Mouse (Mus musculus) lung, embryonic 14.5 days (tissue): ENCODE measurements around the gene Cd6. TPM values are rescaled to one million over a fixed set of nuclear protein-coding genes. Genes with fewer than 3 reads are reported as not detected.

ENCODE experiments used
- ATAC-seq: fragments of 200-750 bp; cut with Nextera tagmentation; 2 replicates; pipeline ENCODE4 v1.8.0; 2017; ENCODE audit warnings: mild to moderate bottlenecking, moderate TSS enrichment, moderate library complexity; ENCODE audit not compliant: insufficient read depth
- DNase-seq: peaks from one replicate; pipeline ENCODE4 v3.0.0-alpha.2; 2015
- H3K27ac ChIP-seq: fragments of 300-500 bp; sonication (generic); 2 replicates; pipeline ENCODE4 v1.5.1; 2014; ENCODE audit warnings: low read depth, mild to moderate bottlenecking, moderate library complexity
- H3K27me3 ChIP-seq: fragments of 300-500 bp; sonication (generic); 2 replicates; pipeline ENCODE4 v1.6.1; 2014; ENCODE audit warnings: low read length, control low read depth; ENCODE audit not compliant: insufficient read depth
- H3K36me3 ChIP-seq: fragments of 300-500 bp; sonication (generic); 2 replicates; pipeline ENCODE4 v1.6.1; 2014; ENCODE audit warnings: control low read depth; ENCODE audit not compliant: insufficient read depth
- H3K4me1 ChIP-seq: fragments of 300-500 bp; sonication (generic); 2 replicates; pipeline ENCODE4 v1.6.1; 2014; ENCODE audit warnings: antibody characterized with exemption, control low read depth; ENCODE audit not compliant: insufficient read depth
- H3K4me2 ChIP-seq: fragments of 300-500 bp; sonication (generic); 2 replicates; pipeline ENCODE4 v1.6.1; 2014; ENCODE audit warnings: mild to moderate bottlenecking
- H3K4me3 ChIP-seq: fragments of 300-500 bp; sonication (generic); 2 replicates; pipeline ENCODE4 v1.5.1; 2014; ENCODE audit warnings: low read depth, low read length
- H3K9ac ChIP-seq: fragments of 300-500 bp; sonication (generic); 2 replicates; pipeline ENCODE4 v1.6.1; 2014
- H3K9me3 ChIP-seq: fragments of 300-500 bp; sonication (generic); 2 replicates; pipeline ENCODE4 v1.6.1; 2016; ENCODE audit warnings: low read depth, low read length, control low read depth
- CTCF ChIP-seq: IDR thresholded peaks from 2 replicates; pipeline ENCODE4 v1.5.1; 2016; ENCODE audit warnings: antibody characterized with exemption, low read depth
- WGBS: fragments of 180-500 bp; shearing (Covaris S2); extraction: QIAGEN DNeasy Blood & Tissue Kit; methylation state at CpG from one replicate; pipeline ENCODE4 v1.1.7; 2014; 5-methylcytosine and 5-hydroxymethylcytosine counted together
- polyA plus RNA-seq: library from polyadenylated mRNA; unstranded; fragments of >200 nt; fragmentation: Nextera tagmentation; extraction: Ambion mirVana; gene quantifications from 2 replicates; pipeline ENCODE4 v1.2.1, GENCODE M21; 2014

Cd6 gene
- polyA plus RNA-seq, 1 experiment from 2014 or later = 0.17 TPM

GRCm38 (mm10) chr19:10833611-10834010 lies 3.8 kb upstream of the Cd6 start:
- Histone ChIP-seq H3K27ac (no peak overlapping the region), H3K4me2 (no peak overlapping the region), H3K4me3 (no peak overlapping the region), H3K4me1 (no peaks in the 10 kb centered on the region), H3K9ac (no peak overlapping the region), H3K27me3 (no peaks in the 10 kb centered on the region; the same call in 1 of the 2 replicates), H3K36me3 (no peaks in the 10 kb centered on the region), H3K9me3 (no peaks in the 10 kb centered on the region)
- WGBS = 67% methylated on average over 3 of the region's 3 CpGs
- no peak for ATAC-seq
- TF ChIP-seq CTCF = no peak
- DNase-seq = no peak

DNA sequence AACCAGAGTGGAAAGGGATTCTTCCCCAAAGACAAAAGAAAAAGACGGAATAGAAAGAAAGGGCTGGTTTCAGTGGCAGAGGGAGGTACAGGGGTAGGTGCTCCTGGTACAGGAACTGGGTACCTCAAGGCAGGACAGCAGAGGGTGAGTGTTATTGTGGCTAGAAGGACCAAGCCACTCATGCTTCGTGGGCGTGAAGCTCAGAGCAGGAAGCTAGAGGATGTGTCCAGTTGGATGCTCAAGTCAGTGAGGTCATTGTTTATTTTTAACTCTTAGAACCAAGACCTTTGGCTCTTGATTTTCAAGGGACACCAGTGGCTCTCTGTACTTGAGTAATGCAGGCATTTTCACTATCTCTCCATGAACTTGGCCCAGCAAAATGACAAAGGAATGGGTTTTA lies 2.2 kb upstream of the Cd6 start:
- no peak for DNase-seq
- no peak for TF ChIP-seq CTCF
- H3K4me2 ChIP-seq = no peak overlapping the region

GRCm38 (mm10) chr19:10831424-10831823 lies 1.6 kb upstream of the Cd6 start:
- no peak overlapping the region for H3K4me2 ChIP-seq
- ATAC-seq (no peak; the same call in 1 of the 2 replicates), DNase-seq (peak; percentile 79)
- no peaks in the 10 kb centered on the region for H3K36me3 ChIP-seq
- no peaks in the 10 kb centered on the region for H3K9me3 ChIP-seq
- peak; percentile 69 for TF ChIP-seq CTCF
- no peak overlapping the region for H3K27ac ChIP-seq
- no peaks in the 10 kb centered on the region for H3K27me3 ChIP-seq
- no peaks in the 10 kb centered on the region for H3K4me1 ChIP-seq
- H3K4me3 ChIP-seq = no peak overlapping the region
- 7% methylated on average over 5 of the region's 5 CpGs for WGBS
- no peak overlapping the region for H3K9ac ChIP-seq

More for the DNA sequence above, 2.2 kb upstream of the Cd6 start:
- 63% methylated on average over 3 of the region's 3 CpGs for WGBS
- ATAC-seq = no peak
- Histone ChIP-seq H3K9ac (no peak overlapping the region), H3K9me3 (no peaks in the 10 kb centered on the region), H3K27ac (no peak overlapping the region), H3K27me3 (no peaks in the 10 kb centered on the region), H3K36me3 (no peaks in the 10 kb centered on the region), H3K4me1 (no peaks in the 10 kb centered on the region), H3K4me3 (no peak overlapping the region)

DNA sequence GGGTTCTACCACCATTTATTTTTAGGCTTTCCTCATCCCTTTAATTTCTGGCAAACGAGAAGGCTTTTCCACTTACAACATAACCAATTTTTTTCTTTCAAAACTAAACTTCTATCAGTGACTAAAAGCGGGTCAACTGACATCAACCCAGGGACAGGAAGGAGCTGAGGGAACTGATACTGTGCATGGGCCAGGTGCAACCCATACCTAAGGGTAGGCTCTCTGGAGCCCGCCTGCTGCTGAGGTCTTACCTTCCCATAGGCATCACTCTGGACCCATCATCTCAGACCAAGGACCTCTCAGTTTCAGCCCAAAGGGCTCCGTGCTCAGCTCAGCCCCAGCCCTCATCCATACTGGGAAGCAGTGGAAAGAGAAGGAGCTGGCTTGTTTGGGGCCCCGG lies 1.5 kb downstream of the Cd6 start:
- DNase-seq = no peak

DNA sequence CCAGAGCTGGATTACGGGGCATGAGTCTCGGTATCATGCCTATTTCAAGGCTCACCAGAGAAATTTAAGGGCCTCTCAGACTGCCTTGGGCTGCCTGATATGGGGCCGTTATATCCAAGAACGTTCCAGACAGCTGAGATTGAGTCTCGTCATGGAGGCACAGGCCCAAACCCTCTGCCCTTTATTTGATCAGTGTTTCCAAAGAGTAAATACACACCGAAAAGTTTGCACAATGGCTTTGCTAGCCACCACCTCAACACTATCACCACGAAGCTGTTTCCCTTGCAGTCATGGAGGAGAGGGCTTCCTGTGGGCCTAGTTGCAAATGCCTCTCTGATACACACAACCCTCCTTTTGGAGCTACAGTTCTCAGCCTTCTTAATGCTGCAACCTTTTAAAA lies 5.8 kb downstream of the Cd6 start:
- no peak for ATAC-seq
- Histone ChIP-seq H3K27me3 (no peaks in the 10 kb centered on the region), H3K4me2 (no peak overlapping the region), H3K4me3 (no peak overlapping the region), H3K36me3 (no peaks in the 10 kb centered on the region), H3K27ac (no peak overlapping the region), H3K4me1 (no peaks in the 10 kb centered on the region), H3K9ac (no peak overlapping the region), H3K9me3 (no peaks in the 10 kb centered on the region)
- DNase-seq = no peak
- no peak for TF ChIP-seq CTCF
- WGBS = 65% methylated on average over 7 of the region's 7 CpGs

More for the DNA sequence above, 1.5 kb downstream of the Cd6 start:
- Histone ChIP-seq H3K9me3 (no peaks in the 10 kb centered on the region), H3K27me3 (no peaks in the 10 kb centered on the region), H3K4me1 (no peaks in the 10 kb centered on the region), H3K9ac (no peak overlapping the region), H3K27ac (no peak overlapping the region), H3K4me3 (no peak overlapping the region), H3K4me2 (no peak overlapping the region), H3K36me3 (no peaks in the 10 kb centered on the region)
- 87% methylated on average over 5 of the region's 5 CpGs for WGBS
- TF ChIP-seq CTCF = no peak
- ATAC-seq = no peak

DNA sequence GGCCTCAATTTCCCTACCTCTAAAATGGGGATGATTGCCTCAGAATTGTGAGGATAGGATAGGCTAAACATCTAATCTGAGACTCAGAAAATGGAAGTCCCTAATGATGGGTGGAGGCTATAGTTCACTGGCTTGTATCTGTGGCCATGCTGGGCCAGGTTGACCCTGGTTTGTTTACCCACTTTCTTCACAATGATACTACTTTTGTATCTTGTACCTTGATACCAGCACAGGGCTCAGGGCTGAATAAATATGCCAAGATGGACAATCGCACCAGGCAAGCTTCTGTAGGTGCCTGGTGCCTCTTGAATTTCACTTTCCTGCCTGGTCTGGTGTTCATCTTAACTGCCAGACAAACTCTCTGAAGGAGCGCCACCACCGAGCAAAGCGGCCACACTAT lies 7.3 kb downstream of the Cd6 start:
- Histone ChIP-seq H3K27me3 (no peaks in the 10 kb centered on the region), H3K36me3 (no peaks in the 10 kb centered on the region), H3K4me2 (no peak overlapping the region), H3K4me3 (no peak overlapping the region), H3K9ac (no peak overlapping the region), H3K27ac (no peak overlapping the region), H3K9me3 (no peaks in the 10 kb centered on the region), H3K4me1 (no peaks in the 10 kb centered on the region)
- ATAC-seq (no peak), DNase-seq (no peak)
- TF ChIP-seq CTCF = no peak
- 91% methylated on average over 4 of the region's 4 CpGs for WGBS

DNA sequence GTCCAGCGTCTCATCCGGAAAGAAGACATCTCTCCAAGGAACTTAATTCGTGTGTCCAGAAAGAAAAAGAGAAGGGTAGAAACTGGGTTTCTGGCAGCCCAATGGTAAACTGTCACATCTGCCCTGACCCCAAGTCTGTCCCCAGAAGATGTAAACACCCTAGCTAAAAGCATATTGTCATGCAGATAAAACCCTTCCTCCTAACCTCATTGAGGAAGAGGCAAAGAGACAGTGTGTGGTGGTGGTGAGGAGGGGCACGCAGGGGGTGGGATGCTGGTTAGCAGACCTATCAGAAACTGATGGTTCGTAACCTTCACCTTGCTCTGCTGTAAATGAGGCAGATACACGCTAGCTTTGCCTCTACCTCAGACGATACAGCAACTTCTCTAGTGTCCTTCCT lies 8.5 kb downstream of the Cd6 start:
- no peak overlapping the region for H3K4me3 ChIP-seq
- H3K27ac ChIP-seq = no peak overlapping the region
- DNase-seq (no peak), ATAC-seq (no peak)
- no peak overlapping the region for H3K4me2 ChIP-seq
- no peaks in the 10 kb centered on the region for H3K9me3 ChIP-seq
- H3K4me1 ChIP-seq = no peaks in the 10 kb centered on the region
- no peak overlapping the region for H3K9ac ChIP-seq
- no peaks in the 10 kb centered on the region for H3K36me3 ChIP-seq
- 60% methylated on average over 7 of the region's 7 CpGs for WGBS
- no peaks in the 10 kb centered on the region for H3K27me3 ChIP-seq
- no peak for TF ChIP-seq CTCF
